Mouse (Mus musculus): ENCODE measurements around the gene Kctd14. TPM values are rescaled to one million over a fixed set of nuclear protein-coding genes. Genes with fewer than 3 reads are reported as not detected.

The Kctd14 gene
- polyA plus RNA-seq, 1 experiment from 2014 or later = 0.07 TPM

DNA sequence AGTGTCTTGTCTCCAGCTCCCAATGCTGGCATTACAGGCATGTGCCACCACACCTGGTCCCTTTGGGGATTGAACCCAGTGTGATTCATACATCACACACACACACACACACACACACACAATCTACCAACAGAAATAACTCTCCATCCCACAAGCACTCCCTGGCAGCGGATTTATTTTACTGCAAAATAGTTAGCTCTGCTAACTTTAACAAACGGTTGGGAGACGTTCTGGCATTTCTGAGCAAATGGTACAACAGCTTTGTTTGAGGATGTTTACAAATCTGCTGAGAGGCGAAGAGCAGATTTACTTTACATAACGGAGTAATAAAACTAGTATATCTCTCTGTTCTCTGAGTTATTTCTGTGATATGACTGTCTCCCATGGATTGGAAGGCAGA lies 21.9 kb downstream of the Kctd14 start:
- Histone ChIP-seq H3K79me2 (ENCODE audit: inconsistent target) (no peaks in the 10 kb centered on the region), H3K36me3 (ENCODE audit: inconsistent target) (no peaks in the 10 kb centered on the region), H3K4me3 (ENCODE audit: inconsistent target) (no peak overlapping the region), H3K27ac (no peak overlapping the region)
- 91% methylated on average over 5 of the region's 5 CpGs for WGBS (ENCODE audit: missing documents)

DNA sequence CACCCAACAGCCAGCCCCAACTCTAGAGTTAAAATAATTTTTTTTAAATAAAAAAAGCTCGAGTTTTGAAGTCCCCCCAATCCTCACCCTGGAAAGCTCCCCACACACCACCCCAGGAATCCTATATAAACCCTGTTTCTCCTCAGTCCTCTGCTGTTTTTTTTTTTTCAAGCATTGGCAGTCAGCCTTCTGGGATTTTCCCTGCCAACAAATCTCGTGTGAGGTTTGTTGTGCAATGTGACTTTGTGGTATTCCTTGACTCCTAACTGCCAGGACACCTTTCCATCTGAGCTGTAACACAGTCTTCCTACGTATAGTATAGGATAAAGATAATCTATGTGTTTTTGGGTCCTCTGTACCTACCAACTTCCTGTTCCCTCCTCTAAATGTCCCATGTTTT lies 28.2 kb downstream of the Kctd14 start:
- no peak overlapping the region for H3K4me3 ChIP-seq (ENCODE audit: inconsistent target)
- no peak overlapping the region for H3K27ac ChIP-seq
- no peaks in the 10 kb centered on the region for H3K36me3 ChIP-seq (ENCODE audit: inconsistent target)
- H3K79me2 ChIP-seq (ENCODE audit: inconsistent target) = peaks cover 30% of the 10 kb centered on the region
- WGBS (ENCODE audit: missing documents) = 73% methylated on average over 3 of the region's 3 CpGs

DNA sequence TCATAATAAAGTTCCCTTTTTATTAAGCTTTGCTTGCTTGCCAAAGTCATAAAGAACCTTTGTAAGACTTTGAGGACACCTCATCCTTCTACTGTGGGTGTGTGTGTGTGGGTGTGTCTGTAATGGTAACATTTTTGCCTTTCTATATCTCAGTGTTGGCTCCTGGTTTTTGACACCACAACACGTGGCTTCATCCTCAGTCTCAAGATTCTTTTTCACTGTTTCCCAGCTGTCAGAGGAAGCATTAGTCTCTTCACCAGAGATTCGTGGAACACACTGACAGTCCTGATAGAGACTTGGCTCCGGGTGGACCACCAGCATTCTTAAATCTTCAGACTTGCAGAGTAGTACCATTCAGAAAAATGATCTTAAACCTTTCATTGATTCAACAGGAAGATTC lies 29.2 kb downstream of the Kctd14 start:
- Histone ChIP-seq H3K36me3 (ENCODE audit: inconsistent target) (peaks cover 6% of the 10 kb centered on the region), H3K4me3 (ENCODE audit: inconsistent target) (peak overlapping the region; percentile 89), H3K79me2 (ENCODE audit: inconsistent target) (peaks cover 31% of the 10 kb centered on the region), H3K27ac (no peak overlapping the region)
- WGBS (ENCODE audit: missing documents) = 21% methylated on average over 3 of the region's 3 CpGs

DNA sequence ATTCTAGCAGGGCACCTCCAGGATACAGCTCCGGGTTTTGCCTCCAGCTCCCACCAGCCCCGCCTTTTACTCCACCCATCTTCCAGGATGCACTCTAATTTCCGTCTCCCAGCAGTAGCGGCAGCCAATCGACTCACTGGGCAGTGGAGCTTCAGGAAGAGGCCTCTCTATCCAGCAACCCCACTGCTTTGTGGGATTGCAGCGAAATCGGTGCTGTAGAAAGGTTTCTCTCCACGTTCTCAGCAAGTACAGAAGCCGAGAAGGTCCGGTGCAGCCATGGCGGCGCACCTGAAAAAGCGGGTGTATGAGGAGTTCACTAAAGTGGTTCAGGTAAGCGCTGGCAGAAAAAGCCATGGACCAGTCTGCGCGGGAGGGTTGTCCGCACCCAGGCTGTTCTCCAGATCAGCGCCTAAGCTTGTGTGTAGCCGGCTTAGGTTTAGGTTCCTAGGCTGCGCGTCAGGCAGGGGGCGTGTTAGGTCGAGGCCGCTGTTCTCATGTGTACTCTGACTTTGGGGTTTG lies 29.8 kb downstream of the Kctd14 start, which contains the start of gene Ints4:
Gene Ints4, plus strand, starts transcription at position 136 of the 519 bp plus-strand sequence.
- Histone ChIP-seq H3K36me3 (ENCODE audit: inconsistent target) (peaks cover 11% of the 10 kb centered on the region), H3K4me3 (ENCODE audit: inconsistent target) (peak within 1 kb of the TSS; percentile 89), H3K79me2 (ENCODE audit: inconsistent target) (peaks cover 31% of the 10 kb centered on the region), H3K27ac (peak within 1 kb of the TSS; percentile 43)
- under 1% methylated on average over 24 of the region's 24 CpGs for WGBS (ENCODE audit: missing documents)

DNA sequence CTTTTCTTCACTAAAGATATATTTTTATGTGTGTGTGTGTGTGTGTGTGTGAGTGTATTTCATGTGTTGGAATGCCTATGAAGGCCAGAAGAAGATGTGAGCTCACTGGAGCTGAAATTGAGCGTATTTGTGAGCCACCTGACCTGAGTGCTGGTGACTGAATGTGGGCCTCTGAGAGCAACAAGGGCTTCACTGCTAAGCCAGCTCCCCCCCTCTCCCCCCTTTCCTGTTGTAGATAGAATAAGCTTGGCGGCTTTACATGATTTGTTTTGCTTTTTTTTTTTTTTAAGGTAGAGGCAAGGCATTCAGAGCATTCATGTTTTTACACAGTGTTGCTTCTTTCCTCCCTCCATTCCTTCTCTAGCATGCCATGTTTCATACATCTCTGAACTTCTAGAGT lies 32.3 kb downstream of the Kctd14 start:
- H3K4me3 ChIP-seq (ENCODE audit: inconsistent target) = no peak overlapping the region
- 73% methylated on average over 2 of the region's 2 CpGs for WGBS (ENCODE audit: missing documents)
- H3K27ac ChIP-seq = no peak overlapping the region
- H3K79me2 ChIP-seq (ENCODE audit: inconsistent target) = peaks cover 31% of the 10 kb centered on the region
- H3K36me3 ChIP-seq (ENCODE audit: inconsistent target) = peaks cover 24% of the 10 kb centered on the region

DNA sequence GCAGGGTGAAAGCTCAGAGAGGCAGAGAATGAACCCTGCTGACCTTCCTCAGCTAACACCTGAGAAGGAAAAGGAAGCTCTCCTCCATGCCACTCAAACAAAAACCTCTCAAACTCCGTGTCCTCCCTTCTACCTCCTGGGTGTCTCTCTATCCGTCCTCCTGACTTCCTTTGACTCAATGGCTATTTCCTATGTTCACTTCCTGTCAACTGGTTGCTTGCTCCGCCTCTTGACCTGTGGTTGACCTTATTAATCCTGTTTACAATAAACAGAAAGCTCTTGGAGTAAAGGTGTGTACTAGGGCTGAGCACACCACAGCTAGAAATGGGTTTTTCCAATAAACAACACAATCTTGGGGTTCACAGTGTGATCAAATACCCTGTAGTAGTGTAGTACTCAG lies 40.0 kb downstream of the Kctd14 start:
- Histone ChIP-seq H3K27ac (no peak overlapping the region), H3K36me3 (ENCODE audit: inconsistent target) (peaks cover 14% of the 10 kb centered on the region; the same call in 1 of the 2 replicates), H3K79me2 (ENCODE audit: inconsistent target) (no peaks in the 10 kb centered on the region), H3K4me3 (ENCODE audit: inconsistent target) (no peak overlapping the region)
- WGBS (ENCODE audit: missing documents) = 65% methylated on average over 3 of the region's 3 CpGs

DNA sequence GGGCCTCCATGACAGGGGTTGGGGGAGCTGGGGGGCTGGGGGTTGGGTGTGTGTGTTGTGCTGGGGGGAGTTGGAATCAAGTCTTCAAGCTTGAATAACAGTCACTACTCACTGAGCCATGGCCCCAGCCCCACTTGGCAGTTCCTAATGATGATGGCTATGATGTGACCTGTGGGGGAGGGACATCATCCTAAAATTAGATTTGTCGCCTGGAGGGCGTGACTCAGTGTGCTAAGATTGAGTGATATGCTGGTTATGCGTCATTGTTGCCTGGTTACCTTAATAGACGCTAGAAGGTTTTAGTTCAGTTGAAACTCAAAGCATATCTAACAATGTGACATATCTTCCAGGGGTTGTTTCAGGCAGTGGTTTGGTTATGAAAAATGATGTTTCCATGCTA lies 41.3 kb downstream of the Kctd14 start:
- Histone ChIP-seq H3K79me2 (ENCODE audit: inconsistent target) (no peaks in the 10 kb centered on the region), H3K4me3 (ENCODE audit: inconsistent target) (no peak overlapping the region), H3K27ac (no peak overlapping the region), H3K36me3 (ENCODE audit: inconsistent target) (peaks cover 4% of the 10 kb centered on the region; the same call in 1 of the 2 replicates)
- 100% methylated on average over 4 of the region's 4 CpGs for WGBS (ENCODE audit: missing documents)

DNA sequence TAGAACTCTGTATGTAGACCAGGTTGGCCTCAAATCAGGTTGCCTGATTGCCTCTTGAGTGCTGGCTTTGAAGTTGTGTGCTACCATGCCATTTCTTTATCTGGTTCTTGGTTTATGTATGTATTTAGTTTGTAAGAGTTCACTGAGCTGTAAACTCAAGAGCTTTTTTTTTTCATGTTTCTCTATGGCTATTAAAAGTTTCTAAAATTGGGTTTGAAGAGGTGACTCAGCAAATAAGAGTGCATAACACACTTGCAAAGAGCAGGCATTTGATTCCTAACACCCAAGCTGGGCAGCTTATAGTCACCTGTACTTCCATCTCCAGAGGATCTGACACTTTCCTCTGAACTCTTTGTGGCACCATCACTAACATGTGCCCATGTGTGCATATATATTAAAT lies 43.9 kb downstream of the Kctd14 start:
- H3K79me2 ChIP-seq (ENCODE audit: inconsistent target) = no peaks in the 10 kb centered on the region
- H3K4me3 ChIP-seq (ENCODE audit: inconsistent target) = no peak overlapping the region
- H3K27ac ChIP-seq = no peak overlapping the region
- no peaks in the 10 kb centered on the region for H3K36me3 ChIP-seq (ENCODE audit: inconsistent target)

DNA sequence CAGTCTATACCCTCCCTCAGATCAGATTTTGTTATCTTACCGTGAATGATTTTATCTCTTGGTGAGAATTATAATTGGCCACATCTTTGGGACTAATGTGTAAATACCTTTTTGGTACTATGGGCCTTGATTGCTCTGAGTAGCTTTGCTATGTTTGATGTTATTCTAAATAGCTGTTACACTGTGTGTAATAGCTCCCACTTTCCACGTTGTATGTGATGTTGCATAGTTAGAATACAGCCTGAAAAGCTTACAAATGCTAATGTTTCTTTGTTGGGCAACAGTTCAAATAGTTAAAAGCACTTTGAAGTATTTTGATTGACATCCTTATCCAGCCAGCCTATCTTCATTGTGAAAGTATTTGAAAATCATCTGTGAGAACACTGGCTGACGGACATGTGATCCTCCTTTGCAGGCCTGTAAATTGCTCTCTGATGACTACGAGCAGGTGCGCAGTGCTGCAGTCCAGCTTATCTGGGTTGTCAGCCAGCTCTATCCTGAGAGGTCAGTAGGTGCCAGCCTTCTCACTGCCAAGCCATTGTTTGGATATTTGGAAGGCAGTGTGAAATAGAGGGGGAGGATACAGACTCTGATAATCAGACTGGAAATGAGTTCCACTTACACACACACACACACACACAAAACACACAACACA lies 49.6 kb downstream of the Kctd14 start:
- no peak overlapping the region for H3K27ac ChIP-seq
- WGBS (ENCODE audit: missing documents) = 98% methylated on average over 5 of the region's 5 CpGs
- H3K4me3 ChIP-seq (ENCODE audit: inconsistent target) = no peak overlapping the region
- H3K79me2 ChIP-seq (ENCODE audit: inconsistent target) = no peaks in the 10 kb centered on the region
- peaks cover 10% of the 10 kb centered on the region; the same call in 1 of the 2 replicates for H3K36me3 ChIP-seq (ENCODE audit: inconsistent target)

Other genes starting within 250 kb of the Kctd14 start
- gene Usp35, start 119.3 kb upstream of the Kctd14 start, polyA plus RNA-seq (2018) = 1.4 to 13.9 TPM (median 2.4 TPM) in 3 replicates
- gene Kctd21, start 119.0 kb upstream of the Kctd14 start, polyA plus RNA-seq (2018) = 7.4 to 17.6 TPM (median 14.3 TPM) in 3 replicates
- 16.0 to 32.2 TPM (median 30.1 TPM) in 3 replicates for gene Alg8, start 79.7 kb upstream of the Kctd14 start, polyA plus RNA-seq (2018)
- 165 to 251 TPM (median 199 TPM) in 3 replicates for gene Ndufc2, start 51.3 kb upstream of the Kctd14 start, polyA plus RNA-seq (2018)
- gene Thrsp, start 33.6 kb upstream of the Kctd14 start, polyA plus RNA-seq (2018) = not detected in 3 replicates
- gene Ints4, start 29.6 kb downstream of the Kctd14 start, polyA plus RNA-seq (2018) = 23.9 to 34.4 TPM (median 27.0 TPM) in 3 replicates
- 15.2 to 16.5 TPM (median 15.5 TPM) in 3 replicates for gene Aamdc, start 128.2 kb downstream of the Kctd14 start, polyA plus RNA-seq (2018)
- gene Rsf1, start 128.6 kb downstream of the Kctd14 start, polyA plus RNA-seq (2018) = 16.4 to 28.2 TPM (median 16.9 TPM) in 3 replicates
- gene Clns1a, start 245.3 kb downstream of the Kctd14 start, polyA plus RNA-seq (2018) = 39.0 to 78.7 TPM (median 53.1 TPM) in 3 replicates

Data from macrophage (primary cell).